Mouse (Mus musculus) c-Kit-negative CD71-positive TER-119-positive erythroid progenitor cells, embryonic 14.5 days (primary cell): ENCODE results near the gene Hist1h4k.

Experiments
- DNase-seq: peaks from one replicate; pipeline ENCODE4 v3.0.0-alpha.2; 2013; ENCODE audit warnings: low read depth, low spot score

Hist1h4k gene

GRCm38 (mm10) chr13:21755707-21756106, 5.4 kb upstream of the Hist1h4k start:
- no peak for DNase-seq

GRCm38 (mm10) chr13:21754294-21755001, 4.1 kb upstream of the Hist1h4k start:
- DNase-seq = peak; percentile 89

- DNase-seq = peak; percentile 97
Observed at GRCm38 (mm10) chr13:21753524-21754285, 3.4 kb upstream of the Hist1h4k start, which contains the start of the genes Hist1h2ak and Hist1h2bn. Gene Hist1h2ak, minus strand, starts transcription at chr13:21753827. Gene Hist1h2bn, plus strand, starts transcription at chr13:21754123.

GRCm38 (mm10) chr13:21753051-21753523, 2.8 kb upstream of the Hist1h4k start:
- DNase-seq = peak; percentile 64

DNA sequence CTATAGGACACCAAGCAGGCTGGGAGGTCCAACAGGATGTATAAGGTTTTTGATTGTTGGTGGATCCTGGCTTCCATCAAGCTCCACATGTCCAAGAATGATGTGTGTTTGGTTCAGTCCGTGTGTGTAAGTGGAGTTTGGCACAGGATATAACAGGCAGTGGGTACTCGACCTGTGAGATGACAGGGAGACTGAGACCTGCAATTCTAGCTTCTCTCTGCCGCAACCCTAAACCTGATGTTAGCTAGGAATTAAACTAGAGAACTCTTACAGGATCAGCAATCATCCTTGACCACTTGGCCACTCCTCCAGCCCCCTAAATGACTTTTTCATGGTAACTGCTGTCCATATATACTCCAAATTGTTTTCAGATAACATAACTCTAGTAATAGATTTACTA, 2.1 kb upstream of the Hist1h4k start:
- peak; percentile 50 for DNase-seq

- DNase-seq = no peak
Observed at GRCm38 (mm10) chr13:21751827-21752226, 1.5 kb upstream of the Hist1h4k start.

DNA sequence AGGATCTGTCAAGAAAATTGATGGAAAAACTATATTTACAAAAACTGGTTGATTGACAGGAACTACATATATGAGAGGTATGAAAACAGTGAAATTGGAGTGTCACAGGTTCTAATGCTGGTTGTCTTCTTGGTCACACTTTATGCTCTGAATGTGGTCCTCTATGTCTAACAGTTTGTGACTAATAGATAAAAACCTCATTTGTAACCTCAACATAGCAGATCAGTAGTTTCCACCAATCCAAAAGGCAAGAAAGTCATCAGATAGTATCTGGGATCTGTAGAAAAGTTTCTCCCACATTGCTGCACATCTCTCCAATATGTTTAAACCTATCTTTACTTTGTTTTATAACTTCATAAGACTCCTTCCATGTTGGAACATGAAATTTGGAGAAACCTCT, 1.1 kb upstream of the Hist1h4k start:
- DNase-seq = peak; percentile 41

DNA sequence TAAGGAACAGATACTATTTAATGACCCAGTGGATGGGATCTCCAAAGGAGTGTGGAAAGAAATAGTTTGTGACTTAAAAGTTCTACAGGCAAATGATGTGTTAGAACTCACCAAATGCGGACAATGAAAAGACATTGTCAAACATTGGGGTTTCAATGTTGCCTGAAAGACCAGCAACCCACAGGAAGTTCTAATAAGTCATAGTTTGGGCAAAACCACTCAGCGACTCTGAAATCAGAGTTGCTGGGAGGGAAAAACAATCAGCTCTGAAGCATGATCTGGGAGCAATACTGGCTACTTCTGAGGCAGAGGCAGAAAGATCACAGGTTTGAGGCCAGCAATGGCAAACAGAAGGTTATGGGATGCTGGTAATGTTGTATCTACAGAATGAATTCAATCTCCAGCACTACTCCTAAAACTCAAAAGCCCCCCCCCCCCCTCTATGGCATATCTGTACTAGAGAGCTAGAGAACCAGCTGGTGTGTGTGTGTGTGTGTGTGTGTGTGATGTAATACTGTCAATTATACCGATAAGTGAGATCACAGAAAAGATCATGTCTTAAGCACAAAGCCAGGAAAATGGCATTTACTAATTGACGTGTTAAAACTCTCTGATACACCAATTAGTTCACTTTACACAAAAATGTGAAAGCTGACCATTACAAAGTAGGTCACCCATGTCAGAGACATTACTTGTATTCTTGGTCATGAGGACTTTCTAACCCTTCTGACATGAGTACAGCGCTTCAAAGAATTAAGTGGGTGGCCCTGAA, 732 bp downstream of the Hist1h4k start:
- peak; percentile 47 for DNase-seq

- DNase-seq = no peak
Observed at GRCm38 (mm10) chr13:21745006-21745405, 5.3 kb downstream of the Hist1h4k start.

DNA sequence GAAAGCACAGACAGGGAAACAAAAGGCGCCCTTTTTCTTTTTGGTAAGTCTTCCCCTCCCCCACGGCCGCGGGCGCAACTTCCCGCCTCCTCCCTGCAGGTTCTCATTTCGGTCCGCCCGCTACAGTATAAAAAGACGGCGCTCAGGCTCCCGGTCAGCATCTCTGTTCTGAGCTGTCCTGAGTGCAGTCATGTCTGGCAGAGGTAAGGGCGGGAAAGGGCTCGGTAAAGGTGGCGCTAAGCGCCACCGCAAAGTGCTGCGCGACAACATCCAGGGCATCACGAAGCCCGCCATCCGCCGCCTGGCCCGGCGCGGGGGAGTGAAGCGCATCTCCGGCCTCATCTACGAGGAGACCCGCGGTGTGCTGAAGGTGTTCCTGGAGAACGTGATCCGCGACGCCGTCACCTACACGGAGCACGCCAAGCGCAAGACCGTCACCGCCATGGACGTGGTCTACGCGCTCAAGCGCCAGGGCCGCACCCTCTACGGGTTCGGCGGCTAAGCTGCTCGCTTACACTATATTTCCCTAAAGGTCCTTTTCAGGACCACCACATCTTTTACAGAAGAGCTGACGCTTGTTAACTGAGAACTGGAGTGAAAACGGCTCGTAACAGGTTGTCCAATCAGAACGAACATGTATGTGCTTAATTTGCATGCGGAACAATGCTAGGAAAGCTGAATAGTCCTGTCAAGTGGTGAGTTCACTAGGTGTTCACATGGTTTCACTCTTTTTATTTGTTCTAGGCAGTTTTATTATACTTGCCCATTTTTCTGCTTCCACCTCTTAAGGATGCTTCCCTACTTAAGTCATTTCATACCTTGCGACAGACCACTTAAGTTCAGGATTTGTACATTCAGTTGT, 15.2 kb downstream of the Hist1h4k start, which contains the start of gene Hist1h4j:
TSS of gene Hist1h4j (plus strand) at position 159 of the 862 bp plus-strand sequence.
- peak; percentile 79 for DNase-seq

GRCm38 (mm10) chr13:21734010-21734905, 16.0 kb downstream of the Hist1h4k start:
- peak; percentile 89 for DNase-seq

- no peak for DNase-seq
Observed at GRCm38 (mm10) chr13:21733466-21733865, 16.8 kb downstream of the Hist1h4k start.

DNA sequence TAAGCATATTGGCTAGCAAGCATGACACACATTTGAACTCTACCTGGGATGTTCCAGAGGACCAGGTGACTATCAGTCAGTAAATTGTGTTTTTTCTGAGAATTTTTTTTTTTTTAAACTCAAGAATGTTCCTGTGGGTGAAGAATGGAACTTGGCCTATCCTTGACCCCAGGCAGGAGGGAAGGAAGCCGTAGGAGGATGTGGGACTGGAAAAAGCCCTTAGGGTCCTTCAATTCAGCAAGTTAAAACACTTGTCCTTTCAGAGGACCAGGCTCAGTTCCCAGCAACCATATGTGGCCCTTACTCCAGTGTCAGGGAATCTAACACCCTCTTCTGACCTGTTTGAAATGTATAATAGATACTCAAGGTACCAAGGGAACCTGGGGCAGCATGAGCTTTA, 20.8 kb downstream of the Hist1h4k start:
- DNase-seq = no peak

DNA sequence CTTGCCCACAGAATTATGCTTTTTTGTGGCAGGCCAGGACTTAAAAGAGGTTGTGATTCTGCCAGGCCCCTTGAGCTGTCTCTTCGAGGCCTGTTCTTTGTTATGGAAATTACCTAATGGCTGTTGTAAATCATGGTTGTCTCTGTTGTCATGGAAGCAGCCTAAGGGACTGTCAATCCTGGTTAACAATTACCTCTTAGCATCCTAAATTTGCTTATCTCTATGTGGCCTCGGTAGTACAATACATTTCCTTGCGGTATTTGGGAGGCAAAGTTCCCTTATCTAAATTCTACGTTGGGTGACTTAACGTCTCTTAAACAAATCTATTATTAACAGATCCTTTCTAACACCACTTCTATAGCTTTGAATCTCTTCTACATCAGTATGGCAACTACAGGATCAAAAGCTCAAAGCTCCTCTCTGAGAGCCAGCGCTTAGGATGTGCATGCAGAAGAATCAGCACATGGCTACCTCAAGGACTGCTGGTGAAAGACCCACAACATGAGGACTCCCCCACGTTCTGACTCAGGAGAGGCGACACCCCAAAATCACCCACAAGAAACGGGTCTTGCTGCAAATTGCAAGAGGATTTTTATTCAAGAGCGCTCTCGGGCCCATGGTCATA, 22.2 kb downstream of the Hist1h4k start:
- no peak for DNase-seq

GRCm38 (mm10) chr13:21722993-21723836, 27.1 kb downstream of the Hist1h4k start:
- no peak for DNase-seq

GRCm38 (mm10) chr13:21722373-21722925, 27.9 kb downstream of the Hist1h4k start:
- no peak for DNase-seq

- peak; percentile 94 for DNase-seq
Observed at GRCm38 (mm10) chr13:21721757-21722372, 28.4 kb downstream of the Hist1h4k start, which contains the start of gene Hist1h2bm. Gene Hist1h2bm, plus strand, starts transcription at chr13:21722044.
